Mouse (Mus musculus) hindbrain, embryonic 11.5 days (tissue): ENCODE results near the gene Kantr. TPM values are rescaled to one million over a fixed set of nuclear protein-coding genes. Genes with fewer than 3 reads are reported as not detected.
"Not testable (repeated sequence)": the region's sequence is repeated elsewhere in the genome, so short reads cannot be mapped to it uniquely, and the experiment has no call there.

Experiments
- ATAC-seq: fragments of 200-750 bp; cut with Nextera tagmentation; 2 replicates; pipeline ENCODE4 v1.8.0; 2017; ENCODE audit warnings: mild to moderate bottlenecking, moderate TSS enrichment, moderate library complexity; ENCODE audit not compliant: low FRiP score
- DNase-seq: peaks from one replicate; pipeline ENCODE4 v3.0.0-alpha.2; 2015; ENCODE audit warnings: low spot score
- H3K27ac ChIP-seq: fragments of 300-500 bp; sonication (generic); 2 replicates; pipeline ENCODE4 v1.5.1; 2014; ENCODE audit warnings: mild to moderate bottlenecking, low read depth, low read length
- H3K27me3 ChIP-seq: fragments of 300-500 bp; sonication (generic); 2 replicates; pipeline ENCODE4 v1.6.1; 2014; ENCODE audit warnings: mild to moderate bottlenecking, low read length, moderate library complexity, mixed read lengths; ENCODE audit not compliant: control insufficient read depth, insufficient read depth
- H3K36me3 ChIP-seq: fragments of 300-500 bp; sonication (generic); 2 replicates; pipeline ENCODE4 v1.6.1; 2014; ENCODE audit warnings: mild to moderate bottlenecking, low read length, moderate library complexity, mixed read lengths; ENCODE audit not compliant: control insufficient read depth, insufficient read depth
- H3K4me1 ChIP-seq: fragments of 300-500 bp; sonication (generic); replicated peaks from 2 replicates; pipeline ENCODE4 v1.6.1; 2014; ENCODE audit warnings: low read length, mixed read lengths; ENCODE audit not compliant: control insufficient read depth, insufficient read depth
- H3K4me2 ChIP-seq: fragments of 300-500 bp; sonication (generic); replicated peaks from 2 replicates; pipeline ENCODE4 v1.6.1; 2014; ENCODE audit warnings: mild to moderate bottlenecking, low read depth, low read length
- H3K4me3 ChIP-seq: fragments of 300-500 bp; sonication (generic); 2 replicates; pipeline ENCODE4 v1.5.1; 2014; ENCODE audit warnings: low read depth, low read length
- H3K9ac ChIP-seq: fragments of 300-500 bp; sonication (generic); 2 replicates; pipeline ENCODE4 v1.6.1; 2014; ENCODE audit warnings: low read depth, low read length
- H3K9me3 ChIP-seq: fragments of 300-500 bp; sonication (generic); 2 replicates; pipeline ENCODE4 v1.6.1; 2016; ENCODE audit warnings: low read length; ENCODE audit not compliant: control insufficient read depth
- WGBS: fragments of 180-500 bp; shearing (Covaris S2); extraction: QIAGEN DNeasy Blood & Tissue Kit; methylation state at CpG from one replicate; pipeline ENCODE4 v1.1.7; 2014; 5-methylcytosine and 5-hydroxymethylcytosine counted together
- polyA plus RNA-seq: library from polyadenylated mRNA; unstranded; fragments of >200 nt; fragmentation: Nextera tagmentation; extraction: Ambion mirVana; gene quantifications from 2 replicates; pipeline ENCODE4 v1.2.1, GENCODE M21; 2014

Kantr gene
- polyA plus RNA-seq, 1 experiment from 2014 or later, result 16.2 TPM

DNA sequence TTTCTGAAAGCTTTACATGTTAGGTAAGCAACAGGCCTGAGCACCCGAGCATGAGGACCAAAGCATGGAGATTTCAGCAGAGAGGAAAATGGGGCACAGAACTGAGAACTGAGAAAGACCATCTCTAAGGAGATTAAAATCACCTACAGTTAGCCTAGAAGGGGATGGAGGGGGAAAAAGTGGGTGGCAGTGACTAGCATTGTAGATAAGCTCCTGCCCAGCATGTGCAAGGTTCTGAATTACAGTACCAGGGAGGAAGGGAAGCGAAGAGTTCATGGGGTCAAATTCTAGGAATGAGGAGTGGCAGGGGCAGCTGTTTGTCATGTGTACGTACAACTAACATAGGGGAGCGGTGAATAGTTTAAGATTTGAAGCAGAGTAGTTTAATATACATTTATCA lies 6.8 kb downstream of the Kantr start:
- Histone ChIP-seq H3K9me3 (no peaks in the 10 kb centered on the region), H3K4me2 (no peak overlapping the region), H3K36me3 (no peaks in the 10 kb centered on the region), H3K27ac (no peak overlapping the region), H3K4me1 (no peaks in the 10 kb centered on the region), H3K27me3 (peaks cover 6% of the 10 kb centered on the region), H3K4me3 (no peak overlapping the region), H3K9ac (no peak overlapping the region)
- DNase-seq (no peak), ATAC-seq (no peak)
- 86% methylated on average over 4 of the region's 4 CpGs for WGBS

- H3K27ac ChIP-seq, result no peak overlapping the region
- ATAC-seq (no peak), DNase-seq (peak; percentile 23)
- WGBS, result 70% methylated on average over 2 of the region's 2 CpGs
- no peaks in the 10 kb centered on the region for H3K36me3 ChIP-seq
- no peaks in the 10 kb centered on the region for H3K9me3 ChIP-seq
- no peak overlapping the region for H3K4me2 ChIP-seq
- peaks cover 2% of the 10 kb centered on the region; the same call in 1 of the 2 replicates for H3K27me3 ChIP-seq
- H3K4me1 ChIP-seq, result no peaks in the 10 kb centered on the region
- H3K9ac ChIP-seq, result no peak overlapping the region
- H3K4me3 ChIP-seq, result no peak overlapping the region
Observed at GRCm38 (mm10) chrX:152307942-152308341, 19.4 kb downstream of the Kantr start.

GRCm38 (mm10) chrX:152307371-152307770 lies 19.9 kb downstream of the Kantr start:
- Histone ChIP-seq H3K9ac (no peak overlapping the region), H3K4me3 (no peak overlapping the region), H3K9me3 (no peaks in the 10 kb centered on the region), H3K27ac (no peak overlapping the region), H3K4me1 (no peaks in the 10 kb centered on the region), H3K36me3 (no peaks in the 10 kb centered on the region), H3K4me2 (no peak overlapping the region), H3K27me3 (peaks cover 2% of the 10 kb centered on the region; the same call in 1 of the 2 replicates)
- DNase-seq (no peak), ATAC-seq (no peak)

DNA sequence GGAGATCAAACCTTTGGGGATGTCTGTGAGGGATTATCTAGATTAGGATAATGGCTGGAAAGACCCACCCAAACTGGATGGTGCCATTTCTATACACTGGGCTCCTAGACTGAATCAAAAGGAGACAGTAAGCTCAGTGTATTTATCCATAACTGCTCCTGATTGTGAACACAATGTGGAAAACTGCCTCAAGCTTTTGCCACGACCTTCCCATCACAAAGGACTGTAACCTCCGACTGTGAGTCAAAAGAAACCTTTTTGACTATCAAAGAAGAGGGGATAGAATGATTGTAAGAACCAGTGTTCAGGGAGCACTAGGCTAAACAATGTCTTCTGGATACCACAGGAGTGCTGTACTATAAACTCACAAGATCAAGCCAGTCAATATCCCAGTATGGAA lies 21.1 kb downstream of the Kantr start:
- WGBS, result 71% methylated on average over 2 of the region's 2 CpGs
- no peak overlapping the region for H3K4me3 ChIP-seq
- DNase-seq (no peak), ATAC-seq (no peak)
- H3K27me3 ChIP-seq, result peaks cover 2% of the 10 kb centered on the region; the same call in 1 of the 2 replicates
- H3K4me1 ChIP-seq, result no peaks in the 10 kb centered on the region
- H3K36me3 ChIP-seq, result no peaks in the 10 kb centered on the region
- H3K9ac ChIP-seq, result no peak overlapping the region
- no peak overlapping the region for H3K27ac ChIP-seq
- H3K4me2 ChIP-seq, result no peak overlapping the region
- no peaks in the 10 kb centered on the region for H3K9me3 ChIP-seq

GRCm38 (mm10) chrX:152287026-152287425 lies 40.3 kb downstream of the Kantr start:
- not testable (repeated sequence) for H3K9me3 ChIP-seq, H3K36me3 ChIP-seq, H3K4me1 ChIP-seq, H3K4me2 ChIP-seq, ATAC-seq, H3K4me3 ChIP-seq, H3K27ac ChIP-seq, H3K9ac ChIP-seq, DNase-seq, H3K27me3 ChIP-seq
- 56% methylated on average over 1 of the region's 1 CpGs for WGBS

DNA sequence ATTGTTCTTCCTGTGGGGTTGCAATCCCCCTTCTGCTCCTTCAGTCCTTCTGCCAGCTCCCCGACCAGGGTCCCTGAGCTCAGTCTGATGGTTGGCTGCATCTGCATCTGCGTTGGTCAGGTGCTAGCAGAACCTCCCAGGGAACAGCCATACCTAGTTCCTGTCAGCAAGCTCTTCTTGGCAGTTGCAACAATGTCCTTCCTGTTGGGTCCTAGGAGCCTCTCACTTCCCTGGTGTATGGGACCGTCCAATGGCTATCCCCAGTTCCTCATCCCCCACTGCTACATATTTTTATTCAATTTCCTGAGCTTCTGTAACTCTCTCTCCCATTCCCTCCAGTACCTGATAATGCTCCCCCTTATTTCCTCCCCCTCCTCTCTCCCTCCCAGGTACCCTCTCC lies 42.5 kb downstream of the Kantr start:
- no peaks in the 10 kb centered on the region for H3K9me3 ChIP-seq
- no peak overlapping the region for H3K4me3 ChIP-seq
- H3K4me2 ChIP-seq, result no peak overlapping the region
- no peak for ATAC-seq
- DNase-seq, result no peak
- no peaks in the 10 kb centered on the region for H3K36me3 ChIP-seq
- no peak overlapping the region for H3K27ac ChIP-seq
- 70% methylated on average over 3 of the region's 3 CpGs for WGBS
- no peak overlapping the region for H3K9ac ChIP-seq
- H3K4me1 ChIP-seq, result no peaks in the 10 kb centered on the region
- no peaks in the 10 kb centered on the region for H3K27me3 ChIP-seq

GRCm38 (mm10) chrX:152279384-152279783 lies 47.9 kb downstream of the Kantr start:
- Histone ChIP-seq H3K4me3 (no peak overlapping the region), H3K36me3 (no peaks in the 10 kb centered on the region), H3K4me1 (no peaks in the 10 kb centered on the region), H3K9ac (no peak overlapping the region), H3K4me2 (no peak overlapping the region), H3K27ac (no peak overlapping the region), H3K27me3 (no peaks in the 10 kb centered on the region), H3K9me3 (no peaks in the 10 kb centered on the region)
- ATAC-seq (no peak), DNase-seq (no peak)
- 95% methylated on average over 6 of the region's 6 CpGs for WGBS

DNA sequence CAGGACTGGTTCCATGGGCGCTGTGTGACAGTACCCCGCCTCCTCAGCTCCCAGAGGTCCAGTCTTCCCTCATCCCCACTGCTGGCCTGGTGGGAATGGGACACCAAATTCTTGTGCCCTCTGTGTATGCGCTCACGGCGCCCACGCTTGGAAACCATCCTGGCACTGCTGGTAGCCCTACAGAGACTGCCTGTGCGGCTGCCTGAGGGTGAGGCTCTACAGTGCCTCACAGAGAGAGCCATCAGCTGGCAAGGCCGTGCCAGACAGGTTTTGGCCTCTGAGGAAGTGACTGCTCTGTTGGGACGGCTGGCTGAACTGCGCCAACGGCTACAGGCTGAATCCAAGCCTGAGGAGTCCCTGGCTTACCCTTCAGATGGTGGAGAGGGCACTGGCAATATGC lies 56.1 kb downstream of the Kantr start:
- Histone ChIP-seq H3K4me1 (no peaks in the 10 kb centered on the region), H3K27me3 (no peaks in the 10 kb centered on the region), H3K27ac (no peak overlapping the region), H3K36me3 (peaks cover 11% of the 10 kb centered on the region), H3K9me3 (no peaks in the 10 kb centered on the region), H3K9ac (no peak overlapping the region), H3K4me3 (no peak overlapping the region), H3K4me2 (no peak overlapping the region)
- 91% methylated on average over 11 of the region's 11 CpGs for WGBS
- DNase-seq (no peak), ATAC-seq (no peak)
